ENCODE assay signal across 1 mouse cellular context in the genomic region with DNA sequence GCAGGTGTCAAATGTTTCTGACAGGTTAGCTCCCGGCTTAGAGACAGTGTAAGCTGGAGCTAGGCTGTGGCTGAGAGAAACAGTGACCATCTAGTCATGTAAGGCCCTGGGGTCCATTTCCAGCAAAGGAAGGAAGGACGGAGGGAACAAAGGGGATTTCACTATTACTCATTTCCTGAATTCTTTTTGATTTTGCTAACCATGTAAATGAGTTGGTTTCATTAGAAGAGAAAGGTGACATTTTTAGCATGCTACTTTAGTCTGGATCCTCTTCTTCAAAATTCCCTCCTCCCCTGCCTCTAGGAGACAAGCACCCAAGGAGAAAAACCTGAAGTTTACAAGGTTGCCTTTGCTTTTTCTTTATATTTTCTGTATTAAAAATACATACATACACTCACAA.
A peak's percentile ranks its signal among the peaks of the same experiment; 100 is the strongest.
TF ChIP-seq lines count a peak whose summit lies in the region.

No protein-coding gene starts in this region.

TF ChIP-seq in CH12.LX, 34 proteins besides CTCF, POLR2A, EP300 and RAD21 (continued from another document):
- peak; percentile 97 for TF ChIP-seq IRF4 (IDR thresholded peaks at IDR 0.05; ENCODE audit: low read depth, low read length)
TF ChIP-seq in CH12.LX: peak in this region for 15.
